Mouse (Mus musculus): ENCODE measurements around the gene Il1a.

Il1a gene

GRCm38 (mm10) chr2:129265316-129265715 is 44.5 kb downstream of the Il1a start:
- no peak for DNase-seq (ENCODE audit: inconsistent age in 2 of 2, low spot score in 1 of 2)

GRCm38 (mm10) chr2:129263073-129263472 is 46.7 kb downstream of the Il1a start:
- DNase-seq (ENCODE audit: inconsistent age in 2 of 2, low spot score in 1 of 2), result peak; percentile 30 to 70

GRCm38 (mm10) chr2:129261151-129261794 is 48.5 kb downstream of the Il1a start:
- no peak for DNase-seq (ENCODE audit: inconsistent age in 2 of 2, low spot score in 1 of 2)

- no peak for DNase-seq (ENCODE audit: inconsistent age in 2 of 2, low spot score in 1 of 2)
Observed at GRCm38 (mm10) chr2:129260646-129261045, 49.1 kb downstream of the Il1a start.

- DNase-seq (ENCODE audit: inconsistent age in 2 of 2, low spot score in 1 of 2), result peak; percentile 55 to 90
Observed at GRCm38 (mm10) chr2:129258475-129259211, 51.1 kb downstream of the Il1a start.

- DNase-seq (ENCODE audit: inconsistent age in 2 of 2, low spot score in 1 of 2), result no peak
Observed at GRCm38 (mm10) chr2:129258056-129258455, 51.7 kb downstream of the Il1a start.

GRCm38 (mm10) chr2:129256006-129256405 is 53.8 kb downstream of the Il1a start:
- no peak for DNase-seq (ENCODE audit: inconsistent age in 2 of 2, low spot score in 1 of 2)

- DNase-seq (ENCODE audit: inconsistent age in 2 of 2, low spot score in 1 of 2), result no peak
Observed at GRCm38 (mm10) chr2:129254076-129254475, 55.7 kb downstream of the Il1a start.

- no peak for DNase-seq (ENCODE audit: inconsistent age in 2 of 2, low spot score in 1 of 2)
Observed at GRCm38 (mm10) chr2:129253631-129253970, 56.2 kb downstream of the Il1a start.

- no peak for DNase-seq (ENCODE audit: inconsistent age in 2 of 2, low spot score in 1 of 2)
Observed at GRCm38 (mm10) chr2:129252836-129253630, 56.7 kb downstream of the Il1a start.
